Mouse (Mus musculus) heart, adult 2 months (tissue): ENCODE data around the gene Apon.

Source experiments
- CTCF ChIP-seq: fragments of 200-600 bp; IDR thresholded peaks from 2 replicates; pipeline ENCODE4 v1.8.1; 2022; ENCODE audit warnings: antibody characterized with exemption, mild to moderate bottlenecking, moderate library complexity
- POLR2A ChIP-seq: fragments of 200-500 bp; IDR thresholded peaks from 2 replicates; pipeline ENCODE4 v1.6.1; 2011; ENCODE audit warnings: mild to moderate bottlenecking, low read depth, low read length, control low read depth; ENCODE audit not compliant: insufficient read depth

- TF ChIP-seq POLR2A, result no peak
- TF ChIP-seq CTCF, result no peak
These were observed 38.9 kb upstream of the Apon start for GRCm38 (mm10) chr10:128214981-128215380.
